Mouse (Mus musculus): ENCODE data around the gene Amd2.

Amd2 gene

GRCm38 (mm10) chr10:35711792-35712191 lies at the start of gene Amd2:
Amd2 (minus strand) TSS chr10:35711892.
- no peak for DNase-seq

- no peak for DNase-seq
These were observed 49.6 kb upstream of the Amd2 start for GRCm38 (mm10) chr10:35761280-35761679.

DNA sequence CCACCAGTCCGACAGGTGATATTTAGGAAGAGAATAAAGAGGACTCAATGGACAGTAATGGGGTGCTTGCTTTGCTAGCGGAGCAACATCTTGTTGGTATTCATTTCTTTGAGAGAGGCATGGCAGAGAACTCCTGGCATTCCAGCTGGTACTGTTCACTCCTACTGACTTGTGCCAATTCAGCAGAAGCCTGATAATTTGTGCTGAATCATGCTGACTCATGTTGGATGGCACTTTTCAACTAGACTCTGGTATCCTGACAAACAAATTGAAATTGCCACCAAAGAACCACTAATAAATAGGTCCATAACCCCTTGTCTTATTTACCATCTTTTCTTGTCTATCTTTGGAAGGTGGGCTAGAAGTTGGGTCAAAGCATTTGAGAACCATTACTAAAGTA lies 25.9 kb upstream of the Amd2 start:
- DNase-seq, result no peak

DNA sequence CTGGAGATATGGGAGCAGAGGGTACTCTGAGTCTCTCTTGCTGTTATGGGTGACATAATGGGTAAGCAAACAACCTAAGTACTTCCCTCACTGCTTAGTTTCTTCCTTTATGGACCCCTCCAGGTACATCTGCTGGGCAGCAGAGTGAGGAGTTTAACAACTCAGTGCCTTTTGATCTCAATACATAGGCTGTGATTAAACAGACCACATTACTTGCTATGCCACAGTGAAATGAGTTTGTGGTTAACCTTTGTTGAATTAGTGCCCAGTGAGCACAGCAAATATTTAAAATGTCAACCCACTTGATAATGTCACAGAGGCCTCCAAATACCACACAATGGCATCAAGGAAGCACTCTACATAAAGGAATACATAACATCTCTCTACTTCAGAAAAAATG lies 2.6 kb upstream of the Amd2 start:
- DNase-seq, result no peak

Measured in kidney, adult 18-20 months (tissue).